Comparison of ENCODE assay signal across 8 mouse cellular contexts in the genomic region with DNA sequence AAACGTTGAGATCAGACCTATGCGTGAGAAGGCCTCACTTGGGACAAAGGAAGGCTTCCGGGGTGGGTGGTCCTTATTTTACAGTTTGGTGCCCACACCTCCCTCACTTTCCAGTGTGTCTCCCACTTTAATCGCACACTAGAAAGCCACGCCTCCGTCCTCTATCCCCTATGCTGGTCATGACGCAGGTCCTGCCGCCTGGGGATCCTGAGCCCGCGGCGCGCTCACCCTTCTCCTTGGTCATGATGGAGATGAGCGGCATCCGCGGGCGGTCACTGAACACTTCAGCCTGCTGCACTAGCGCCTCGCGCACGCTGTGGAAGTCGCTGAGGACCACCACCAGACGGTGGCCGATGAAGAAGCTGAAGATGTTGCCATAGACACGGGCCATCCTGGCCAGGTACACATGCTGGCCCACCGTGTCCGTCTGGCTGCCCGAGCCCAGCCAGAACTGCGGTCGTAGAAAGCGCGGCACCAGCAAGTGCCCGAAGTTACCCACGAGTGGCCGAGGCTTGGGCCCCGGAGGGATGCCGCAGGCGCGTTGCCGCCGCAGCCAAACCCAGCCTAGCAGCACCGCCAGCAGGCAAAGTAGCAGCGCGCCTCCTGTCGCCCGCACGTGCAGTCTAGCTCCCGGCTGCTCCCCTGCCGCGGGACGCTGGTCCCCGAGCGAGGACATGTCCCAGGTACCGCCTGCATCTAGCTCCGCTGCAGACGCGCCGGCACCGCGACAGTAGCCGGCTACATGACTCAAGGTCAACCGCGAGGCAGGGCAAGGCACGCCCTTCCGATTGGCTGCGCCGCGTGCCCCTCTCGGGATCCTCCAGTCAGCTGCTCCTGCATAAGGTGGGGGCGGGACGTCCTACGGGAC. TPM values are rescaled to one million over a fixed set of nuclear protein-coding genes. Genes with fewer than 3 reads are reported as not detected.
DNase-seq lines count a peak whose midpoint lies in the region; ATAC-seq lines count a peak whose summit lies in the region.

Gene Cyp2u1, minus strand, starts transcription at position 776 of the 868 bp plus-strand sequence.

- H3K27ac ChIP-seq in intestine, embryonic 16.5 days (ENCODE audit: low read length): peak within 1 kb of the TSS; percentile 54
- peak within 1 kb of the TSS; percentile 79 for H3K27ac ChIP-seq in midbrain, embryonic 10.5 days (replicated peaks)

- H3K36me3 ChIP-seq in intestine, embryonic 16.5 days (ENCODE audit: control insufficient read depth, insufficient read depth, low read length): no peaks in the 10 kb centered on the region
- no peaks in the 10 kb centered on the region for H3K36me3 ChIP-seq in midbrain, embryonic 10.5 days

- peak within 1 kb of the TSS; percentile 90 for H3K4me3 ChIP-seq in intestine, embryonic 16.5 days (ENCODE audit: low read length)
- peak within 1 kb of the TSS; percentile 85 for H3K4me3 ChIP-seq in midbrain, embryonic 10.5 days

- H3K9ac ChIP-seq in intestine, embryonic 16.5 days (ENCODE audit: low read depth, low read length): peak within 1 kb of the TSS; percentile 82

- peak within 1 kb of the TSS; percentile 99 for H3K4me2 ChIP-seq in intestine, embryonic 16.5 days (ENCODE audit: low read depth, low read length)

- under 1% methylated on average over 71 of the region's 71 CpGs for WGBS in intestine, embryonic 16.5 days
- WGBS in midbrain, embryonic 10.5 days: under 1% methylated on average over 71 of the region's 71 CpGs

- no peaks in the 10 kb centered on the region for H3K27me3 ChIP-seq in intestine, embryonic 16.5 days (replicated peaks; ENCODE audit: control insufficient read depth, insufficient read depth, low read length)
- H3K27me3 ChIP-seq in midbrain, embryonic 10.5 days (ENCODE audit: low read depth, poor library complexity, severe bottlenecking): peaks cover 36% of the 10 kb centered on the region

- no peaks in the 10 kb centered on the region for H3K9me3 ChIP-seq in intestine, embryonic 16.5 days (ENCODE audit: control insufficient read depth, low read length)
- no peaks in the 10 kb centered on the region for H3K9me3 ChIP-seq in midbrain, embryonic 10.5 days (replicated peaks)

- peak; percentile 95 for DNase-seq in adrenal gland, adult 2 months
- DNase-seq in embryo, embryonic 11 days: peak; percentile 95
- peak; percentile 71 to 86 for DNase-seq in gastrocnemius, postnatal 4 days (ENCODE audit: low spot score in 2 of 2)
- DNase-seq in left cerebral cortex, postnatal 36 days (ENCODE audit: low spot score in 2 of 2): peak; percentile 91 to 92
- peak; percentile 90 for DNase-seq in midbrain, embryonic 10.5 days (ENCODE audit: low spot score)
- peak; percentile 91 to 93 for DNase-seq in right cerebral cortex, postnatal 36 days (ENCODE audit: low spot score in 2 of 2)
- DNase-seq in urinary bladder, postnatal 4 days (ENCODE audit: low spot score in 2 of 2): peak; percentile 75 to 83

- intact Hi-C loops in left cerebral cortex, postnatal 36 days (cut with DNase I): no loop called here

- H3K4me1 ChIP-seq in intestine, embryonic 16.5 days (ENCODE audit: control insufficient read depth, insufficient read depth, low read length): peaks cover 2% of the 10 kb centered on the region; the same call in 1 of the 2 replicates
- peaks cover 11% of the 10 kb centered on the region for H3K4me1 ChIP-seq in midbrain, embryonic 10.5 days

- peak; percentile 95 for ATAC-seq in intestine, embryonic 16.5 days

RNA-seq across cellular contexts. Expression of gene Cyp2u1, which starts in this region (rescaled TPM):
- total RNA-seq in adrenal gland, adult 2 months (2021): 10 to 100 TPM; 14.4 to 24.0 TPM
- polyA plus RNA-seq in adrenal gland, adult 2 months (2012; rRNA removed): 14.2 and 17.2 TPM in 2 replicates
- total RNA-seq in gastrocnemius, postnatal 4 days (2021): 1 to 10 TPM; 3.0 to 3.8 TPM
- 9.7 and 11.4 TPM in 2 replicates for polyA plus RNA-seq in intestine, embryonic 16.5 days (2015; fragmentation: Nextera tagmentation; extraction: Ambion mirVana)
- total RNA-seq in left cerebral cortex, postnatal 36 days (2021): 10 to 100 TPM; 15.8 to 16.7 TPM
- polyA plus RNA-seq in midbrain, embryonic 10.5 days (2016; fragmentation: Nextera tagmentation; extraction: Ambion mirVana): 1.2 and 1.8 TPM in 2 replicates

Comparison
In these comparisons a context has a peak if more than half of its experiments do, and no peak if none do; other contexts are left out.
1. Peak in every context shown above with its lines: DNase-seq, ATAC-seq, H3K4me3 ChIP-seq and H3K27ac ChIP-seq.